Mouse (Mus musculus): ENCODE data around the gene Nos3.

GRCm38 (mm10) chr5:24351278-24351677 lies 13.3 kb upstream of the Nos3 start, which contains the start of gene Kcnh2:
- TF ChIP-seq CTCF (IDR thresholded peaks at IDR 0.05; ENCODE audit: borderline replicate concordance, extremely low read depth, insufficient read depth, insufficient read length) (no peak), POLR2A (IDR thresholded peaks at IDR 0.05; ENCODE audit: borderline replicate concordance, extremely low read depth, insufficient read depth, insufficient read length, poor library complexity, severe bottlenecking) (no peak)
